Mouse (Mus musculus): ENCODE results near the gene Nlrp5.
"Not testable (repeated sequence)": the region's sequence is repeated elsewhere in the genome, so short reads cannot be mapped to it uniquely, and the experiment has no call there.

Nlrp5 gene

GRCm38 (mm10) chr7:23385589-23385988, at the start of gene Nlrp5:
Nlrp5 (plus strand) TSS chr7:23385889.
- DNase-seq (ENCODE audit: low spot score): no peak

- DNase-seq (ENCODE audit: low spot score): not testable (repeated sequence)
Measured at GRCm38 (mm10) chr7:23358311-23358710, 27.4 kb upstream of the Nlrp5 start.

DNA sequence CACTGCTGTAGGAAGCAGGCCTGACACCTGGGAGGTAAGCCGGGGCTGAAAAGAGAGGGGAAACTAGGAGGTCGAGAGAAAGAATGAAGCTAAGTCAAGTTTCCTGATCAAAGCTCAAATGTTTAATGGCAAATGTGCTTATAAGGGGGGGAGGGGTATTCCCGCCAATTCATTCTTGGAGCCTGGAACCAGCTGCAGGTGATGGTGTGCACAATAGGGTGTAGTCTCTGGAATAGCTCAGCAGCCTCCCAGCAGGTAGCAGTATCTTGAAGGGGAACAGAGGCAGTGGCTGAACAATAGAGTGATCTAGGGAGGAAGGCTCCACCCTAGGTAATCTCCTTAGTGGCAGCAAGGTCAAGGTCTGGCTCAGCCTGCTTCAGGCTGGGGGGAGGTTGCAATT, 84.5 kb downstream of the Nlrp5 start:
- not testable (repeated sequence) for DNase-seq (ENCODE audit: low spot score)

DNA sequence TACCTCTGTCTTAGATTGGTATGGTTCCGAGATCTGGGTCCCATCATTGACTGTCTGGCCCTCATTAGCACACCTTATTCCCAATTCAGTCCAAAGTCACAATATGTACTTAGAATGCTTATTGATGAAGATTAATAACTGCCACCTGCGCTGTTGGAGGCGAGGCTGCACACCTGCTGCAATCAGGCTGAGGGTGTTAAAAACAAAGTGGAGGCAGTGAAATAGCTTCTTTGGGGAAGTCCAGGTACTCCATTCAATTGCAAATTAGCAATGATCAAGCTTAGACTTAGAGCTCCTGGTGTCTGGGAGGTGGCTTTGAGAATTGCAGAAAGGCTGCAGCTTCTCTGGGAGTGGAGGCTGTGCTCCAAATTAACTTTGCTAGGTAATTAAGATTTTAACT, 85.1 kb downstream of the Nlrp5 start:
- not testable (repeated sequence) for DNase-seq (ENCODE audit: low spot score)

DNA sequence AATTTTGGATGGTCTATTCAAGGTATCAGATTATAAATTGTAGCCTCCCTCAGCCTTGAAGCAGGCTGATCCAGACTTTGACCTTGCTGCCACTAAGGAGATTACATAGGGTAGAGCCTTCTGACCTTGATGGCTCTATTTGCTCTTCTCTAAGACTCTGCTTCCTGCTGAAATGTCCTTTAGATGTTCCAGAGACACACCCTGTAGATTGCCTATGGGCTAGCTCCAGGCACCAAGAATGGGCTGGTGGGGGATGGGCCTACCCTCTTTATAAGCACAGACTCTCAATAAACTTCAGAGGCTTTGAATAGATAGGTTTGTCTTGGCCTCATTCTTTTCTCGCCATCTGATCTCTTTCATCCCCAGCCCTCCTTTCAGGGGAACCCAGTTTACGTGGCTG, 87.2 kb downstream of the Nlrp5 start:
- not testable (repeated sequence) for DNase-seq (ENCODE audit: low spot score)

Data from layer of hippocampus, adult 11-12 months (tissue).